Mouse (Mus musculus) ES-E14 (cell line): ENCODE results near the gene Nfx1.

Source experiments
- HCFC1 ChIP-seq: IDR thresholded peaks from 2 replicates; pipeline ENCODE4 v1.6.1; 2012; ENCODE audit warnings: low read length, inconsistent platforms, borderline replicate concordance; ENCODE audit not compliant: insufficient read depth
- MAFK ChIP-seq: IDR thresholded peaks from 2 replicates; pipeline ENCODE4 v1.6.1; 2014; ENCODE audit warnings: mild to moderate bottlenecking, low read depth, low read length, inconsistent platforms; ENCODE audit not compliant: insufficient read depth
- ZC3H11A ChIP-seq: IDR thresholded peaks from 2 replicates; pipeline ENCODE4 v1.6.1; 2012; ENCODE audit warnings: low read depth, mild to moderate bottlenecking, inconsistent platforms, low read length, borderline replicate concordance
- ZNF384 ChIP-seq: IDR thresholded peaks from 2 replicates; pipeline ENCODE4 v1.6.1; 2012; ENCODE audit warnings: low read depth, low read length, inconsistent platforms

DNA sequence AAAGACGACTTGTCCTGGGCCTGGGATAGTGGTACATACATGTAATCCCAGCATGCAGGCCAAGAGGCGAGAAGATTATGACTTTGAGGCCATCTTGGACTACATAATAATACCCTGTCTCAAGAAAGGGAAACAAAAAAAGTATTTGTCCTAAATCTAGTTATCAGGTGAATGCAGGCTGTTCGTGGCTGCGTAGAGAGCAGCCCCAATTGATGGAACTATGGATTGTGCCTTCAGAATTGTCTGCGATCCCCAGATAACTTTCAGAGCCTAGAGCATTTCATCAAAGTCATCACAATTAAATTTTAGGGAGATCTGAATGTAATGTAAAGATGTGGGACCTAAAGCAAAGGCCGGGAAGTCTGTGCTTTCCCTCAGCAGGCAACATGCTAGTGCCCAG, 25.6 kb downstream of the Nfx1 start:
- TF ChIP-seq ZC3H11A (no peak), HCFC1 (no peak), MAFK (no peak), ZNF384 (no peak)
